Mouse (Mus musculus): Measurements from ENCODE around the gene Prrt1. TPM values are rescaled to one million over a fixed set of nuclear protein-coding genes. Genes with fewer than 3 reads are reported as not detected.

The Prrt1 gene
- polyA plus RNA-seq, 1 experiment from 2014 or later = 0.25 TPM

DNA sequence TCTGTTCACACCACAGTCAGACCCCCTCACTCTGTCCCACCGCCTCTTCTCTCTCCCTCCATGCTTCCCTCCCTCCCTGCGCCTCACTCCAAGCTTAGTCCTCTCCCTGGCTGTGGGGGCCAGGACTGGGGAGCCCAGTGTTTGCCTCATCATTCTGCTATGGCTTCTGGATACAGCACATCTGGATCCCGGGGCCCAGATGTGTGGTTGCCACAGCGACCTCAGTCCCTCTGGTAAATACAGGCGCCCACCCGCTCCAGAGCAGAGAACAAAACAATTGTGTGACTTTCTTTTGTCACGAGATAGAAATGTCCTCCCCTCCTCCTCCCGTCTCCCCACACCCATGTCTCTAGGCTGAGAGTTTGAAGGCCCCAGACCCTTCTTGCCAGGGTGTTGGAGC, 27.3 kb downstream of the Prrt1 start:
- H3K27ac ChIP-seq = no peak overlapping the region
- peaks cover 23% of the 10 kb centered on the region; the same call in 1 of the 2 replicates for H3K4me1 ChIP-seq
- no peak overlapping the region for H3K4me3 ChIP-seq
- ATAC-seq (ENCODE audit: low FRiP score, low read depth) = no peak
- H3K27me3 ChIP-seq = peaks cover 42% of the 10 kb centered on the region
- 56% methylated on average over 8 of the region's 8 CpGs for WGBS
- H3K36me3 ChIP-seq = peaks cover 37% of the 10 kb centered on the region
- H3K4me2 ChIP-seq (replicated peaks) = no peak overlapping the region
- no peaks in the 10 kb centered on the region for H3K9me3 ChIP-seq
- no peak overlapping the region for H3K9ac ChIP-seq

DNA sequence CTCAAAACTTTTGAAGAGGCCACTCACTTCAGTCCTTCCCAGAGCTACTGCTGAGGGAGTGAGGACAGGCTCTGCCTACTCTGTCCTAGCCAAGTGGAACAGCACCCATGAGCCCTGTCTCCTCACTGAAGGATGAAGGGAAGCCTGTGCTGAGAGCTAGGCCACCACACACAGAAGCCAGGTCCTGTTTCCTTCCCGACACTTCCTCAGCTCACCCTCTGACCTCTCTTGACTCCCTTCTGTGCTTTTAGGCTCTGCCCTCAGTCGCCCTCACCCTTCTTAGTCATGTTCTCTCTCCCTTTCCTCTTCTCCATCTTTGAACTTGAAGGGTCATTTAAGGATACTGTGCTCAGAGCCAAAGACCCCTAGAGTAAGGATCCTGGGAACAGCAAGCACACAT, 27.9 kb downstream of the Prrt1 start:
- H3K9ac ChIP-seq = no peak overlapping the region
- H3K9me3 ChIP-seq = no peaks in the 10 kb centered on the region
- no peak overlapping the region for H3K27ac ChIP-seq
- H3K36me3 ChIP-seq = peaks cover 31% of the 10 kb centered on the region
- no peak for ATAC-seq (ENCODE audit: low FRiP score, low read depth)
- H3K27me3 ChIP-seq = peaks cover 43% of the 10 kb centered on the region
- peaks cover 24% of the 10 kb centered on the region; the same call in 1 of the 2 replicates for H3K4me1 ChIP-seq
- H3K4me3 ChIP-seq = no peak overlapping the region
- no peak overlapping the region for H3K4me2 ChIP-seq (replicated peaks)
- WGBS = 20% methylated on average over 2 of the region's 2 CpGs

DNA sequence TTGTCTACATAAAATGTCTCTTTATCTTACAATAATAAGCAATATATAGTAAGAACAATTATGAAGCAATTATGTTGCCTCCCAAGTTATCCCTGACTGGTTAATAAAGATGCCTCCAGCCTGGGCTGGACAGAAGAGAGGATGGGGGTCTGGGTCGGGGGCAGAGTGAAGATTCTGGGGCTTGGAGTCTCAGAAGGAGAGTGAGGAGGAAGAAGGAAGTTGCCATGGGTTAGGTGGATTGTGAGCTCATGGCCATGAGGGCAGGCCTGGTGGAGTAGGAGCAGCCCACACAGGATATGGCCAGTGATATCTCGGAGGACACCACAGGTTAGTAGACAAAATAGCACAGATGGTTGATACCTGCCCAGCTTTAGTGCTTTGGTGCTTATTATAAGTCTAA, 28.8 kb downstream of the Prrt1 start:
- Histone ChIP-seq H3K36me3 (peaks cover 23% of the 10 kb centered on the region), H3K9me3 (no peaks in the 10 kb centered on the region), H3K4me2 (replicated peaks) (no peak overlapping the region), H3K4me1 (peaks cover 24% of the 10 kb centered on the region; the same call in 1 of the 2 replicates), H3K9ac (no peak overlapping the region), H3K27me3 (peaks cover 49% of the 10 kb centered on the region), H3K27ac (no peak overlapping the region), H3K4me3 (no peak overlapping the region)
- 70% methylated on average over 2 of the region's 2 CpGs for WGBS
- ATAC-seq (ENCODE audit: low FRiP score, low read depth) = no peak

- no peak overlapping the region for H3K9ac ChIP-seq
These were observed 29.3 kb downstream of the Prrt1 start for GRCm38 (mm10) chr17:34658591-34658990.

GRCm38 (mm10) chr17:34659181-34659896, 30.0 kb downstream of the Prrt1 start:
- no peak for ATAC-seq (ENCODE audit: low FRiP score, low read depth)
- Histone ChIP-seq H3K27ac (no peak overlapping the region), H3K4me3 (no peak overlapping the region), H3K9me3 (no peaks in the 10 kb centered on the region), H3K4me1 (peaks cover 24% of the 10 kb centered on the region; the same call in 1 of the 2 replicates), H3K4me2 (replicated peaks) (no peak overlapping the region), H3K9ac (no peak overlapping the region), H3K27me3 (peaks cover 57% of the 10 kb centered on the region), H3K36me3 (peaks cover 12% of the 10 kb centered on the region)
- WGBS = 62% methylated on average over 12 of the region's 12 CpGs

More at GRCm38 (mm10) chr17:34658591-34658990, 29.3 kb downstream of the Prrt1 start:
- Histone ChIP-seq H3K27ac (no peak overlapping the region), H3K9me3 (no peaks in the 10 kb centered on the region), H3K36me3 (peaks cover 18% of the 10 kb centered on the region), H3K4me2 (replicated peaks) (no peak overlapping the region), H3K4me1 (peaks cover 24% of the 10 kb centered on the region; the same call in 1 of the 2 replicates), H3K27me3 (peaks cover 54% of the 10 kb centered on the region), H3K4me3 (no peak overlapping the region)
- ATAC-seq (ENCODE audit: low FRiP score, low read depth) = no peak
- 81% methylated on average over 3 of the region's 3 CpGs for WGBS

- H3K9ac ChIP-seq = no peak overlapping the region
- H3K27ac ChIP-seq = no peak overlapping the region
- no peak overlapping the region for H3K4me3 ChIP-seq
- H3K4me2 ChIP-seq (replicated peaks) = no peak overlapping the region
- H3K36me3 ChIP-seq = 0 out of 2 replicates have a peak, but pooled peaks cover 7% of the 10 kb centered on the region
- H3K9me3 ChIP-seq = no peaks in the 10 kb centered on the region
- H3K27me3 ChIP-seq = peaks cover 62% of the 10 kb centered on the region
- 60% methylated on average over 3 of the region's 3 CpGs for WGBS
- peaks cover 24% of the 10 kb centered on the region; the same call in 1 of the 2 replicates for H3K4me1 ChIP-seq
- ATAC-seq (ENCODE audit: low FRiP score, low read depth) = no peak
These were observed 30.5 kb downstream of the Prrt1 start for GRCm38 (mm10) chr17:34659897-34660214.

DNA sequence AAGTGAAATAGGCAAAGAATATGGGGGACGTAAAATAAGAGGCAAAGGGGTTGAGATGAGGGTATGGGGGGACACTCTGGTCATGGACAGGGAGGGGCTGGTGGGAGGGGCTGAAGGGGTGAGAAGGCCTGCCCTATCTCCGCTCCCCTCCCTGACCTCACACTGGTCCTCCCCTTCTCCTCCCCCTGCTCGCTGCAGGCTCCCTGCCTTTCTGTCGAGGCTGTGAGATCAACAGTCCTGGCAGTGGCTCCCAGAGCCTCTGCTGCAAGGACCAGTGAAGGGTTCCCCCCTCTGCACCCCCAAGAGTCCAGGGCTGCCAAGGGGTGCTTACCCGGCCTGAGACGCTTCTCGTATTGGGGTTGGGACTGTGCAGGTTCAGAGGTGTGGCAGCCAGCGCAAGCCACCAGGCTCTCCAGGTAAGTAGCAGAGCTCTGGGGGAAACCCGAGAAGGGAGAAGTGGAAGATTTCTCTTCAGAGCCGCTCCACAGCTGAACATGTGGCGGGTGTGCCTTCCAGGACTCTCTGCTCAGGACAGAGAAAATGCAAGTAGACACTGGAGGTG, 31.0 kb downstream of the Prrt1 start:
- WGBS = 30% methylated on average over 10 of the region's 11 CpGs
- Histone ChIP-seq H3K9ac (no peak overlapping the region), H3K4me2 (replicated peaks) (0 out of 2 replicates have a peak overlapping the region, but pooled peaks have one; percentile 51), H3K27ac (no peak overlapping the region), H3K36me3 (0 out of 2 replicates have a peak, but pooled peaks cover 2% of the 10 kb centered on the region), H3K9me3 (no peaks in the 10 kb centered on the region), H3K4me1 (peaks cover 21% of the 10 kb centered on the region; the same call in 1 of the 2 replicates), H3K4me3 (no peak overlapping the region), H3K27me3 (peaks cover 66% of the 10 kb centered on the region)
- ATAC-seq (ENCODE audit: low FRiP score, low read depth) = no peak

GRCm38 (mm10) chr17:34661121-34661591, 31.8 kb downstream of the Prrt1 start:
- Histone ChIP-seq H3K9me3 (no peaks in the 10 kb centered on the region), H3K27me3 (peaks cover 74% of the 10 kb centered on the region), H3K4me2 (replicated peaks) (peak overlapping the region; percentile 51), H3K27ac (no peak overlapping the region), H3K9ac (no peak overlapping the region), H3K4me3 (peak overlapping the region; percentile 16), H3K36me3 (no peaks in the 10 kb centered on the region), H3K4me1 (peaks cover 14% of the 10 kb centered on the region; the same call in 1 of the 2 replicates)
- no peak for ATAC-seq (ENCODE audit: low FRiP score, low read depth)
- WGBS = 4% methylated on average over 19 of the region's 19 CpGs

DNA sequence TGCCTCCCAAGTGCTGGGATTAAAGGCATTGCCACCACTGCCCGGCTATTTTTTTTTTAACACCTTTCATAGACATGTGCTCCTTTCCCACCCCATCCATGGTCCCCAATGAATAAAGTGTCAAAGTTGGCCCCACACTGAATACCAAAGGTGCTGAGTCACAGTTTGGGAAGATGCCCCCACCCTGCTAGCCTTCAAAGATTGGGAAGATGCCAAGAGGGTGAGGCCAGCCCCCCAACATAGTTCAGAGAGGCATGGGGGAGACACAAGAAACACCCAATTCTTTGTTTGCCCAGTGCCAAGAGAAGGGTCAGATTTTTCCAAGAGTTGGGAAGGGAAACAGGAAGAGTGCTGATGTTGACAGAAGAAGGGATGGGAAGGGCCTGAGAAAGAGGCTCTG, 33.1 kb downstream of the Prrt1 start:
- H3K4me2 ChIP-seq (replicated peaks) = no peak overlapping the region
- peaks cover 77% of the 10 kb centered on the region for H3K27me3 ChIP-seq
- peaks cover 10% of the 10 kb centered on the region; the same call in 1 of the 2 replicates for H3K4me1 ChIP-seq
- H3K4me3 ChIP-seq = no peak overlapping the region
- no peak overlapping the region for H3K27ac ChIP-seq
- H3K9me3 ChIP-seq = no peaks in the 10 kb centered on the region
- no peaks in the 10 kb centered on the region for H3K36me3 ChIP-seq
- no peak for ATAC-seq (ENCODE audit: low FRiP score, low read depth)
- 89% methylated on average over 1 of the region's 1 CpGs for WGBS
- no peak overlapping the region for H3K9ac ChIP-seq

- Histone ChIP-seq H3K4me3 (no peak overlapping the region), H3K4me2 (replicated peaks) (no peak overlapping the region), H3K36me3 (no peaks in the 10 kb centered on the region), H3K27ac (no peak overlapping the region), H3K27me3 (peaks cover 77% of the 10 kb centered on the region), H3K4me1 (peaks cover 10% of the 10 kb centered on the region; the same call in 1 of the 2 replicates), H3K9ac (no peak overlapping the region), H3K9me3 (no peaks in the 10 kb centered on the region)
- ATAC-seq (ENCODE audit: low FRiP score, low read depth) = no peak
- 84% methylated on average over 8 of the region's 8 CpGs for WGBS
These were observed 33.6 kb downstream of the Prrt1 start for GRCm38 (mm10) chr17:34662978-34663377.

DNA sequence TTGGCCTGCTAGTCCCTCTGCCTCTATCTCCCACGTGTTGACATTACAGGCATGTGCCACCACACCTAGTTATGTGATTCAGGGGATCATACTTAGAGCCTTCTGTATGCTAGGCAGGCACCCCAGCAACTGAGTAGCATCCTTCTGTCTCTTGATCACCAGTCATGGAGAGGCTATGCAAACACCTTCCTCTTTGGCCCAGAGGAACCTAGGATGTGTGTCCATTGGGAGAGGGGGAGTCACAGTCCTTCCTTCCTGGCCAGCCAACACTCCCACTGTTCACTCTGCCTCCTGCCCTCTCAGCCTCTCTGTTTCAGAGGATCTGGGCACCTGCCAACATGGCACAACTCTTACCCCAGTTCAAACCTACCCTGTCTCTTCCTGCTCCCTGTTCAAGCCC, 34.2 kb downstream of the Prrt1 start:
- Histone ChIP-seq H3K4me1 (peaks cover 10% of the 10 kb centered on the region; the same call in 1 of the 2 replicates), H3K36me3 (no peaks in the 10 kb centered on the region), H3K9me3 (no peaks in the 10 kb centered on the region), H3K4me2 (replicated peaks) (no peak overlapping the region), H3K9ac (no peak overlapping the region), H3K27ac (no peak overlapping the region), H3K4me3 (no peak overlapping the region), H3K27me3 (peaks cover 74% of the 10 kb centered on the region)
- ATAC-seq (ENCODE audit: low FRiP score, low read depth) = no peak
- 43% methylated on average over 1 of the region's 1 CpGs for WGBS

- Histone ChIP-seq H3K27ac (no peak overlapping the region), H3K36me3 (no peaks in the 10 kb centered on the region), H3K9ac (no peak overlapping the region), H3K4me1 (peaks cover 10% of the 10 kb centered on the region; the same call in 1 of the 2 replicates), H3K9me3 (no peaks in the 10 kb centered on the region), H3K27me3 (peaks cover 71% of the 10 kb centered on the region), H3K4me2 (replicated peaks) (no peak overlapping the region), H3K4me3 (no peak overlapping the region)
- 72% methylated on average over 7 of the region's 7 CpGs for WGBS
- no peak for ATAC-seq (ENCODE audit: low FRiP score, low read depth)
These were observed 35.1 kb downstream of the Prrt1 start for GRCm38 (mm10) chr17:34664472-34664871.
